Mouse (Mus musculus) G1E (cell line): Measurements from ENCODE around the gene Dync2li1.

Experiments
- CTCF ChIP-seq: IDR thresholded peaks from 2 replicates; pipeline ENCODE4 v1.5.1; 2012; ENCODE audit warnings: low read depth, low read length, inconsistent platforms, mixed read lengths
- GATA1 ChIP-seq: IDR thresholded peaks from 2 replicates; pipeline ENCODE4 v1.6.1; 2012; ENCODE audit warnings: borderline replicate concordance, low read length, inconsistent platforms, mixed read lengths
- GATA2 ChIP-seq: IDR thresholded peaks from 2 replicates; pipeline ENCODE4 v1.6.1; 2012; ENCODE audit warnings: low read depth, low read length, inconsistent platforms, borderline replicate concordance

DNA sequence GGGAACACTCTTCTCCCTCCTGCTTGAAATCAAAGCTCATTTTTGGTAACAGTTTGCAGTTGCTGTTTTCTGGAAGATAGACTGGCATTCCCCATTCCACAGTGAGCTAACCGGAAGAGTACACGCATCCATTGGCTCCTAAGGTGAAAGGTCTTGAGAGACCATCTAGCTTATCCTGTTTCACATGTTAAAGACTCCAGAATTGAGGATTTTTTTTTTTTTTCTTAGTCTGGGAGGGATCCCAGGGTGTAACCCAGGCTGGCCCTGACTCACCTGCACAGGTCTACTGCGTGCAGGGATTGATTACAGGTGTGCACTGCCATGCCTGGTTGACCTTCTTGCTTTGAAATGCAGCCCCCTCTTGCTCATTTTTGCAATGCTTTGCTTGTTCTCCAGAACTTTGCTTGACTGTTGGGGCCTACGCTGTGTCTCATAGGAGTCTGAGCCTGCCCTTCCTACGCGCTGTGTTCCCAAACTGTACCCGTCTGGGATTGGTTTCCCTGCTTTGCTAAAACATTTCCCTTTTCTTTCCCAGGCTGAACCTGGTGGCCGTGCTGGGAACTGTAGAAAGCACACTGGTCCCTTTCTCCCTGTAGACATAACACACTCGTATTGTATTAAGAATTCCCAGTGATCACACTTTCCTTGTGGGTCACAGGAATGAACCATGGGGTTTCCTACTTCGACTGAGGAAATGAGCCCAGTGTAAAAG, 22.4 kb upstream of the Dync2li1 start:
- no peak for TF ChIP-seq CTCF
- TF ChIP-seq GATA1, result no peak
- TF ChIP-seq GATA2, result no peak
